Mouse (Mus musculus) left cerebral cortex, adult 9 months (tissue): Measurements from ENCODE around the gene Hist1h3b.

Source experiments
- DNase-seq, 2 experiments: peaks; one replicate each; pipeline ENCODE4 v3.0.0; 2022; ENCODE audit warnings: low spot score in 2 of 2

Hist1h3b gene

GRCm38 (mm10) chr13:23738677-23739068, 13.4 kb upstream of the Hist1h3b start, which contains the start of gene Hist1h1c:
TSS of gene Hist1h1c (plus strand) at chr13:23738808.
- peak in 1 of 2 experiments; percentile 91 for DNase-seq

DNA sequence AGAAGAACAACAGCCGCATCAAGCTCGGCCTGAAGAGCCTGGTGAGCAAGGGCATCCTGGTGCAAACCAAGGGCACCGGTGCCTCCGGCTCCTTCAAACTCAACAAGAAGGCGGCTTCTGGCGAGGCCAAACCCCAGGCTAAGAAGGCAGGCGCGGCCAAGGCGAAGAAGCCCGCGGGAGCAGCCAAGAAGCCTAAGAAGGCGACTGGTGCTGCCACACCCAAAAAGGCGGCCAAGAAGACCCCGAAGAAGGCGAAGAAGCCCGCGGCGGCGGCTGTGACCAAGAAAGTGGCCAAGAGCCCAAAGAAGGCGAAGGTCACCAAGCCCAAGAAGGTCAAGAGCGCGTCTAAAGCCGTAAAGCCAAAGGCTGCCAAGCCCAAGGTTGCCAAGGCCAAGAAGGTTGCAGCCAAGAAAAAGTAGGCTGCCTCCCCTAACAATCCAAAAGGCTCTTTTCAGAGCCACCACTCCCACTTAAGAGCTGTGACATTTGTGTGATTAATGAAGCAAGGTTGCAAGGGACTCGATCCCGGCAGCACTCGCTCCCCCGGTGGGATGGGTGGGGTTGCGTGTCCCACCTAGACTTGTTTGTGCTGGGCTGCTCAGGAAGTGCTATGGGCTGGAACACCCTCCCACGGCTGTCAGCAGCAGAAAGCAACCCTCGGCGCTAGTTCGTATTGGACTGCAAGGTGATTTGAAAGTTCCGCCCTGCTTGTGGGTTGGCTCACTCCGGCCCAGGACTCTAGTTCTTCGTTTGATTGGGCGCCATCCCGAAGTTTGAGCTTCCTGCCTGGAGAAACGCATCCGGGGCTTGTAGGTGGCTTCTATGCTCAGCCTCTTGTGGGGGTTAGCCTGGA, 12.8 kb upstream of the Hist1h3b start:
- DNase-seq: peak; percentile 93 to 97

GRCm38 (mm10) chr13:23739922-23740252, 12.2 kb upstream of the Hist1h3b start:
- DNase-seq: no peak

- no peak for DNase-seq
These were observed 11.7 kb upstream of the Hist1h3b start for GRCm38 (mm10) chr13:23740256-23740840.

DNA sequence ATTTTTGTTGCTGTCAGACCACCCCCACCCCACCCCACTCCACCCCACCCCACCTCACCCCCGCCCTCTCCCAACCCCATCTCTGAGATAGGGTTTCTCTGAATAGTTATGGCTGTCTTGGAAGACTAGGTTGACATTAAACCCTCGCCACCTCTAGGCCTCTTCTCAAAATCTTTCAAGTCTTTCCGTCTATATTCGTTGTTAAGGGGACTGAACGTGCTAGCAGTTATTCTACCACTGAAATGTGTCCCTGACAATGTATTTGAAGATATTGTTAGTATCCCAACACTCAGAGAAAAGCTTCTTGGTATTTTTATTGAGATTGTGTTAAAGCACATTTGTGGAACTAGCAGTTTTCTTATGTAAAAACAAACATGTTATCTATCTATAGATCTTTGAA, 11.2 kb upstream of the Hist1h3b start:
- DNase-seq: no peak

- DNase-seq: no peak
These were observed 10.1 kb upstream of the Hist1h3b start for GRCm38 (mm10) chr13:23742007-23742406.

DNA sequence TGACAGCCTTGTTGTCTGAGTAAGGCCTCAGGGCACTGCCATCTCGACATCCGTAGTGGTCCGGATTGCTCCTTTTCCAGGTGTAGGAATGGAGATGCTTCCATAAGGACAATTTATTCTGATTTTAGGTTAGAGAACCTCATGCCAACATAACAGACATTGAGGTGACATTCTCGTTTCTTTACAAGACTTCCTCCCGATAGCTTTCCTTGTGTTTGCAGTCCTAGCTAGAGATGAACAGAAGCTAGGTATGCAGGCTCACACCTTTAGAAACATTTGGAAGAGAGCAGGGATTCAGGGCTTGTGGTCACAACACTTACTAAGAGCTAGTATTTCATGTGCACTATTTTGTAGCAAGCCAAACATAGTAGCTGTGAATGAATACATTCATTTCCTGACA, 8.9 kb upstream of the Hist1h3b start:
- no peak for DNase-seq

DNA sequence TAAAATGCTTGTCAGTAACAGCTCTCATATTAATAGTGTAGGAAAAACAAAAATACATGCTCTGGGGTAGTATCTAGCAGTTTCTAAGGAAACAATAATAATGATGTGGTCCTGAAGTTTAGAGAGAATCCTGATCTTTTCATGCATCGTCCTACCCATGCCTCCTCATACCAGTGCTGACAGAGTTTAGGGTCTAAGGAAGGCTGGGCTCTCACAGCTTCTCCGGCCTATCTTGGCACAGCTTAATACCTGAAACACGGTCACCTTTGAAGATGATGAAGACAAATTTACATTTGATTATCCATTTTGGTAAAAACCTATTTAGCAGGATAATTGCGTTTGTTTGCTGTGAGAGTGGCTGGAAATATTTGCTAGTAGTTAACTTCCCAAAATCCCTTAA, 8.1 kb upstream of the Hist1h3b start:
- DNase-seq: no peak

DNA sequence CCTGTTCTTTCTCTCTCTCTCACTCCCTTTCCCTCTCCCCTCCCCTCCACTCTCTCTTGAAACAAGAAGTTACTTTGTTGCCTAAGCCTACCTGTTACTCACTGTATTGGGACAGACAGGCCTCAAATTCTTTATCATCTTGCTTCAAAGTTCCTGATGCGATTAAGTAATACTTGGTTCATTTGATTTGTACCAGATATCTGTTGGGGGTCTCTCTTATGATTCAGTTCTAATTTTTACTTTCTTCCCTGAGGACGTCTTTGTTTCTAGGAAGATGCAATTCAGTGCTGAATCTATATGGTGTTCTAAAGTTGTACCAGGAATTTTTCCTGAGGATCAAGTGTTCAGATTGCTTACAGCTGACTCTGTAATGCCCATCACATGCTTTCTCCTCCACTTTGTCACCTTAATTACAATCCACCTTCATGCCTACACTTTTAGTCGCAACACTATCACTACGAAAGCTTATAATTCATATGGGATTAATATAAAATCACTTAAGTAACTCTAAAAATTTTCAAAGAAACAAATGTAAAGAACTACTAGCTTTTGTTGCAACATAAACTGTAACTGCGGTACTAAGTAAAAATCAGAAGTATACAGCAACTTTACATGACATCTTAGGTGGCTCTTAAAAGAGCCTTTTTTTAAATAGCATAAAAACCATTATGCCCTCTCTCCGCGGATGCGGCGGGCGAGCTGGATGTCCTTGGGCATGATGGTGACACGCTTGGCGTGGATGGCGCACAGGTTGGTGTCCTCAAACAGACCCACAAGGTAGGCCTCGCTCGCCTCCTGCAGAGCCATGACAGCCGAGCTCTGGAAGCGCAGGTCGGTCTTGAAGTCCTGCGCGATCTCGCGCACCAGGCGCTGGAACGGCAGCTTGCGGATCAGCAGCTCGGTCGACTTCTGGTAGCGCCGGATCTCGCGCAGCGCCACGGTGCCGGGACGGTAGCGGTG, 7.4 kb upstream of the Hist1h3b start:
- no peak for DNase-seq

DNA sequence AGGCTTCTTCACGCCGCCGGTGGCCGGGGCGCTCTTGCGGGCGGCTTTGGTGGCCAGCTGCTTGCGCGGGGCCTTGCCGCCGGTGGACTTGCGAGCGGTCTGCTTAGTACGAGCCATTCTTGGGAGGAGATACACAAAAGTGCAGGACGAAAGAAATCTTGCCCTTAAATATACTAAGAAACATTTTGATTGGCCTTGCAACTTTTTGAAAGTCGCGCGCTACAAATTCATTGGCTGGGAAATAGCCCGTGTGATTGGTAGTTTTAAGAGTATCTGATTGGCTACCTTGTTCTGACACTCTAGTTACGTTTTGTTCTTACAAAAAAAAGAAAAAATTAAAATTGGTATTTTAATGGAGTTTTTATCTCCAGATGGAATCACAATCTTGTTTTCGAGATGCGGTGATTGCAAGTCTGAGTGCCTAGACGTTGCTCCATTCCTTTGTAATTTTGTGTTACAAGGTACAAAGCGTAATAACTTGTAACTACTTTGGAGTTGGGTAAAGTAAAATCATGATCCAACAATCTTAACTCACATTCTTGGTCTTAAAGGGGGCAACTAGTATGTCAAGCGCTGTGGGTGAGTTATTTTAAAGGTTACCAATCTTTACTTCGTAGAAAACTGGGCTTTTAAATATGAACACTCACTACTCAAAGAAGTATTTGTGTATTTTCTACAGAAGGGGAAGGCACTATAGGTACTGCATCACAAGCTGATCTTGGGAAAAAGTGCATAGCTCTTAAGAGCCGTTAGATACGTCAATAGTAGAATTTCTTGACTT, 6.5 kb upstream of the Hist1h3b start, which contains the start of gene Hist1h3c:
Hist1h3c (minus strand) TSS at position 222 of the 781 bp plus-strand sequence.
- DNase-seq: peak in 1 of 2 experiments; percentile 90

DNA sequence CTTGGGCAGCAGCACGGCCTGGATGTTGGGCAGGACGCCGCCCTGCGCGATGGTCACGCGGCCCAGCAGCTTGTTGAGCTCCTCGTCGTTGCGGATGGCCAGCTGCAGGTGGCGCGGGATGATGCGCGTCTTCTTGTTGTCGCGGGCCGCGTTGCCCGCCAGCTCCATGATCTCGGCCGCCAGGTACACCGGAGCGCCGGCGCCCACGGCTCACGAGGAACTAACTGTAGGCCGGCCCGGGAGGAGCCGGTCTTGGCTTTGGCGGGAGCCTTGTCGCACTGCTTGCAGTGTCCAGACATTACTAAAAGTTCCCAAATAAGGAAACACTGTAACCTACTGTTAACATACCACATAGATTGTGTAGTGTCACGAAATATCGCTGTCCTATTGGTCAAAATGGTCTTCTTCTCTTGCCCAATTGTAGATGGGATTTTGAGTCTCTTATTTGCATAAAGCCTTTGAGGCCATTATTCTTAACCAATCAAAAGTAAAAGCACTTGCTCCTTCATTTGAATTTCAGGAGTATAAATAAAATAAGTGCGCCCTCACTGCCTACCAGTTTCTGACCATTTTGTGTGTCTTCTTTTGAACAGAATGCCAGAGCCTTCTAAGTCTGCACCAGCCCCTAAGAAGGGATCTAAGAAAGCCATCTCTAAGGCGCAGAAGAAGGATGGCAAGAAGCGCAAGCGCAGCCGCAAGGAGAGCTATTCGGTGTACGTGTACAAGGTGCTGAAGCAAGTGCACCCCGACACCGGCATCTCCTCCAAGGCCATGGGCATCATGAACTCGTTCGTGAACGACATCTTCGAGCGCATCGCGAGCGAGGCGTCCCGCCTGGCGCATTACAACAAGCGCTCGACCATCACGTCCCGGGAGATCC, 5.6 kb upstream of the Hist1h3b start, which contains the start of gene Hist1h2bb:
Hist1h2bb (plus strand) TSS at position 534 of the 880 bp plus-strand sequence.
- peak; percentile 82 to 95 for DNase-seq

DNA sequence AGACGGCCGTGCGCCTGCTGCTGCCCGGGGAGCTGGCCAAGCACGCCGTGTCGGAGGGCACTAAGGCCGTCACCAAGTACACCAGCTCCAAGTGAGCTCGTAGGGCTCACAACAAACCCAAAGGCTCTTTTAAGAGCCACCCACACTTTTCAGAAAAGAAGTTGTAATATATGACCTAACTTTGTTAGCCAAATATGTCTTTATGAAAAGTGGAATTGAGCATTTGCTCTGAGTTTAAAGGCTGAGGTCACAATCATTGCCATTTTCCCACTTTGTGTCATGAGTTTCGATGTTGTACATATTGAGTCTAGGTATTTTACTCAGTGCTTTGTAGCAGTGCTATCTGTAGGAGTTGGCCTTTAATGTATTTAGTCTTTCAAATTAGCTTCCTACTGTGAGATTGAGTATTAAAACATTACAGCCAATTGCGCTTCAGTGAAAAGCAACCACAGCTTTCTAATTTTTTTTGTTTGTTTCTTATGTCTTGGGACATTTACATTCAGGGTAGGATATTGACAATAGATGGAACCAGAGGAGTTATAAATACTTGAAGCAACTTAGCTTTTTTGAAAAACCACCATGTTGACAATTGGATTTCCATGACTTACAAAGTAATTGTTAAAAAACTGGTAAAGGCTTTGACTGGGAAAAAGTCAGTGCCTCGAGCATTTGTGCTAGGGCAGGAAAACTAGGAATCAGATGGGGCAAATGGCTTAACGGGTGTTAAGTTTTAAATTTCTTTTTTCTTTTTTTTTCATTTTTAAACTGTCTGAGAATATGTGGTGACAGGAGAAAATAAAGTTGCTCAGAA, 4.8 kb upstream of the Hist1h3b start:
- DNase-seq: no peak

GRCm38 (mm10) chr13:23747892-23748288, 4.2 kb upstream of the Hist1h3b start:
- DNase-seq: no peak

- no peak for DNase-seq
These were observed 2.4 kb upstream of the Hist1h3b start for GRCm38 (mm10) chr13:23749563-23750121.

- peak in 1 of 2 experiments; percentile 44 for DNase-seq
These were observed 1.1 kb upstream of the Hist1h3b start, which contains the start of gene Hist1h2ab for GRCm38 (mm10) chr13:23750839-23751477. TSS of gene Hist1h2ab (plus strand) at chr13:23751126.

DNA sequence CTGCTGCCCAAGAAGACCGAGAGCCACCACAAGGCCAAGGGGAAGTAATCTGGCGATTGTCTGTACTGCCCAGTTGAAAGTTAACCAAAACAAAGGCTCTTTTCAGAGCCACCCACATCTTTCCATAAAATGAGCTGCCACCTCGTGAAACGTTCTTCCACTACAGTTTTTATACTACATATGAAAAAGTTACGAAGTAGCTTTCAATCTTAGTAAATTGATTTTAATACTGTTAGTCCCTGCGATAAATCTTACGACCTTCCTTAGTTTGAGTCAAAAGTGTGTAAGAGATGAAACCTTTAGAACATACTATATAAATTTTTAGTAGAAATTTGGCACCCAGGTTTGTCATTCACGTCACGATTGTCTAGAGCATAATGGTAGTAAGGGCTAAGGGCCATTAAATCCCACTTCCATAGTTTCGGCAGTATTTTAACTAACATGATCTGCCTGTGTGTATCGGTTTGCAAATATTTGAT, 550 bp upstream of the Hist1h3b start:
- no peak for DNase-seq

- DNase-seq: no peak
These were observed 690 bp downstream of the Hist1h3b start for GRCm38 (mm10) chr13:23752742-23753172.
